Mouse (Mus musculus) T-helper 17 cell (primary cell): ENCODE results near the gene Ctnnd1.

Experiments
- in situ Hi-C, 2 experiments: fragments of 300-600 bp; cut with MboI, MseI; formaldehyde crosslinking; loops; 1 replicate in 1 of 2; 2 replicates in 1 of 2; pipeline ENCODE4 v1.15.1; 2025; ENCODE audit warnings: high pct_unique_total_duplicates in 2 of 2

Ctnnd1 gene

DNA sequence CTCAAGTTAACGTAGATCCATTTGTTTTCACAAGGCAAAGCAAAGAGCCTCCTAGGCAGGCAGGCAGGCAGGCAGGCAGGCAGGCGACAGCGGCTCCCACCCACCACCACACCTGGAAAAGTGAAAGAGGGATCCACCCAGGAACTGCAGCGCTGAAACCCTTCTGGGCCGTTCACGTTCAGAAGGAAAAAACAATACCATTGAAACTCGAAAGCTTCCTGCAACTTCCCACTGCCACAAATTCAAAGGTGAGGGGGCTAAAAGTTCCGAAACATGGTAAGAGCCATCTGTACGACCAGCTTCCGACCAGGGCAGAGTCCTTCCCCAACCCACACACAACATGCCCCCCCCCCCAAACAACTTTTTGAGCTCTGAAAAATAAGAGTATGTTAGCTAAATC lies 891 bp downstream of the Ctnnd1 start:
- in situ Hi-C loops = loop anchor here (5.0 to 25.0 kb wide), 2 partner anchors 192 to 662 kb away; partner anchors contain the start of genes Gm13691 (in 1 of the 2), Gm13694 (in 1 of the 2) and Gm13697 (in 1 of the 2)

- in situ Hi-C loops = loop anchor here in 1 of 2 experiments (25.0 kb wide), 1 partner anchor 661 kb away; the partner anchor contains the start of genes Gm13691, Gm13694 and Gm13697
These were observed 2.2 kb downstream of the Ctnnd1 start for GRCm38 (mm10) chr2:84648369-84648768.

DNA sequence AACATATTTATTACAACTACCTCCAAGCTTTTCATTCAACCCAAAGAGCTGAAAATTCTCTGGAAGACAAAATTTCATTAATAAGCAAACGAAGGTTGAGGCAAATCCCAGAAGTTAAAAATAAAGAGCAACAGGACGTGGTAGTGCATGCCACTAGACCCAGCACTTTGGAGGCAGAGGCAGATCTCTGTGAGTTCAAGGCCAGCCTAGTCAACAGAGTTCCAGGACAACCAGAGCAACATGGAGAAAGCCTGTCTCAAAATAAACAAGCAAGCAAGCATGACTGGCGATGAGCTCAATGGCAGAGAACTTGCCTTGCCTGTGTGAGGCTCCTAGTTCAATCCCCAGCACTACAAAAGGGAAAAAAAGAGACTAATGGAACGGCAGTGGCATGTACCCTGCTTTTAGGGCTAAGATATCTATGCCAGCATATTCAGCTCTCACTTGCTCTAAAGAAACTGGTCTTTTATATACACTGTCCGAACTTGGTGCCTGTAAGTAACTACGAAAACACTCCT lies 3.5 kb downstream of the Ctnnd1 start:
- in situ Hi-C loops = loop anchor here in 1 of 2 experiments (25.0 kb wide), 1 partner anchor 660 kb away; the partner anchor contains the start of genes Gm13691, Gm13694 and Gm13697

DNA sequence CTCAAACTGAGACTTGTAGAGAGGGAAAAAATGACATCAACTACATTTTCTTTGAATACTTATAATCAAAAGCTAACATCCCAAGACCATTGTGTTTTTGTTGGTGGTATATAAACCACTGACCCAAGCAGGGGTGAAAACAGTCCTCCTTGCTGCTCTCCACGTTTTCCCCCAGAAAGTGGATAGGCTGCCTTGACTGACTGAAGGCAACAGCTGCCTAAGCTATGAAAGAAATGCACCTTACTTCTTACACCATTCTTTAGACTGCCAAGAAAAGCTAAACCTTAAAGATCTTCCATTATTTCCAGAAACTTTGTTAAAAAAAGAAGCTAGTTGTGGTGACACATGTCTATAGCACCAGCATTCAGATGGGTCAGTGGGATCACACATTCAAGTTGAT lies 4.4 kb downstream of the Ctnnd1 start:
- in situ Hi-C loops = loop anchor here in 1 of 2 experiments (25.0 kb wide), 1 partner anchor 659 kb away; the partner anchor contains the start of genes Gm13691, Gm13694 and Gm13697

- in situ Hi-C loops = loop anchor here in 1 of 2 experiments (25.0 kb wide), 1 partner anchor 654 kb away; the partner anchor contains the start of genes Gm13691, Gm13694 and Gm13697
These were observed 9.7 kb downstream of the Ctnnd1 start for GRCm38 (mm10) chr2:84640833-84641232.

- in situ Hi-C loops = loop anchor here in 1 of 2 experiments (25.0 kb wide), 1 partner anchor 651 kb away; the partner anchor contains the start of genes Gm13691, Gm13694 and Gm13697
These were observed 11.9 kb downstream of the Ctnnd1 start for GRCm38 (mm10) chr2:84638428-84639220.

- in situ Hi-C loops = loop anchor here in 1 of 2 experiments (25.0 kb wide), 1 partner anchor 650 kb away; the partner anchor contains the start of genes Gm13691, Gm13694 and Gm13697
These were observed 13.0 kb downstream of the Ctnnd1 start for GRCm38 (mm10) chr2:84637452-84638165.

DNA sequence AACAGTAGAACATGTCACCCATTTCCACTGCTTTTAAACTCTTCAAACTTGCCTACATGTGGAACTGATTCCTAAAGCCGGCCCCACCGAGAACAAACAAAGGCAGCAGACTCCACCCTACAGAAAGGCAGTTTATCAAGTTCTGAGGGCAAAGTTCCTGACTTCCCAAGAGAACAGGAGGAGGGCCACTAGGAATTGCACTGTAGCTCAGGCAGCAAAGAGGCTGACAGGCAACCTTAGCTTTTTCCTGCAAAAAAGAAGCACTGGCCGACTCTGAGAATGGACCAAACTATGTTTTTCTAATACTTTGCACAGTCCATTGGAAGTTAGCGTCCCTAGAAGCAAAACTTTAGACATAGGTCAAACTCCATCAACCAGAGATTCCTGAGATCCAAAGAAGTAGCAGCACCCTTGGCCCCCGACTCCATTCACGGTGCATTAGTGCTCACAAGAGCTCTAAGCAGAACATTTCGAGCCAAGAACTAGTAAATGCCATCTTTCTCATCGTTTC lies 14.3 kb downstream of the Ctnnd1 start:
- in situ Hi-C loops = loop anchor here in 1 of 2 experiments (25.0 kb wide), 1 partner anchor 649 kb away; the partner anchor contains the start of genes Gm13691, Gm13694 and Gm13697

- in situ Hi-C loops = loop anchor here in 1 of 2 experiments (25.0 kb wide), 1 partner anchor 648 kb away; the partner anchor contains the start of genes Gm13691, Gm13694 and Gm13697
These were observed 15.0 kb downstream of the Ctnnd1 start for GRCm38 (mm10) chr2:84635611-84636010.

DNA sequence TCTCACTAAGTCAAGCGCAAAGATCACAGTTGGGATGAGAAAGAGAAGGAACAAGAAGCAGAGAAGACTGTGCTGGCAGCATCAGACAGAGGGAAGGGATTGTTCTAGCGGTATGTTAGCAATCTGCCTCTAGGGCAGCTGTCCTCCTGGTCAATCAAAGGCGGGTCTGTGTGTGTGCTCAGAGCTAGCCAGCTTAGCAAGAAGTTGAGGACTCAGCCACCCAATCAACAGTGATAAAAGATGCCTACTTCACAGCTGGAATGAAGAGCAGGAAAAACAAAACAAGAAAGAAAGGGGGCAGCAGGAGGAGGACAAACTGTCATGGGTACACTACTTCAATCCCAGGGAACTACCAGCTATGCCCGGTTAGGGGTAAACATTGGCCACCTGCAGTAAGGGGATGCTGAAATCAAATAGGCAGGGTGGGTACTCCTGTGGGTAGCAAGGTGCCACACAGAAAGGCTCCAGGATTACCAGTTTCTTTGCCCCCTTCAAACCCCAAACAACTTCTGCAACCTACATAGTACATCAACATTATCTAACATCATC lies 15.6 kb downstream of the Ctnnd1 start:
- in situ Hi-C loops = loop anchor here in 1 of 2 experiments (25.0 kb wide), 1 partner anchor 648 kb away; the partner anchor contains the start of genes Gm13691, Gm13694 and Gm13697

DNA sequence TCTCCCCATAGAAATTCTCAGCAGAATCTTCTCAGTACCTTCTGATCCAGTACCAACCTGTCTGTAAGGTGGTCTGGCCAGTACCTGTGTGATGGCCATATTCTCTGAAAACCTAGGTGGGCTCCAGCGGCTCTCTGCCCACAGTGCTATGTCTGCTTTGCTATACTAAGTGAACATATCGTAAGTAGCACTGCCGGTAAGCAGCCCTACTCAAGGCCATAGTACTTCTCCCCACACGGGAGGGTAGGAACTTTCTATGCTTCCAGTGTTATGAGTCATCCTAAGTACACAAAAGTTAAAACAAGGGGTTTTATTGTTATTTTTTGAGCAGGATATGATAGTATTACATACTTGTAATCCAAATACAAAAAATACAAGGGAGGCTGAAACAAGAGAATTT lies 16.6 kb downstream of the Ctnnd1 start:
- in situ Hi-C loops = loop anchor here in 1 of 2 experiments (25.0 kb wide), 1 partner anchor 647 kb away; the partner anchor contains the start of genes Gm13691, Gm13694 and Gm13697

GRCm38 (mm10) chr2:84632999-84633398 lies 17.6 kb downstream of the Ctnnd1 start:
- in situ Hi-C loops = loop anchor here in 1 of 2 experiments (25.0 kb wide), 1 partner anchor 646 kb away; the partner anchor contains the start of genes Gm13691, Gm13694 and Gm13697

DNA sequence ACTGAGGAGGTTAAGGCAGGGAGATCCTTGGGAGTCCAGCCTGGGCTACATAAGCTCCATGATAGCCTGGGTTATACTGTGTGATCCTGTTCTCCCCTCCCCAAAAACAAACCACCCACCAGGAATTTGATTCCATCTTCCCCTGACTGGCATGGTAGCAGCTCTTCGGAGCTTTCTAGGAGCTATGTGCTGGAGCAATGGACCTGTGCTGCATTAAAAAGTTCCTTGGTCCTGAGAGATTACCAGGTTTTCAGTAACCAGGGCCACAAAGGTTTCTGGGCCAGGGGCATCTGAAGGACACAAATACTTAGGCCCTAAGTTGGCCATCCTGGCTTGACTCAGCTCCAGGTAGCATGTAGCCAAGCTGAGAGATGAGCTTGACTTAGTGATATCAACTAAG lies 18.6 kb downstream of the Ctnnd1 start:
- in situ Hi-C loops = loop anchor here in 1 of 2 experiments (25.0 kb wide), 1 partner anchor 645 kb away; the partner anchor contains the start of genes Gm13691, Gm13694 and Gm13697

- in situ Hi-C loops = loop anchor here in 1 of 2 experiments (25.0 kb wide), 1 partner anchor 640 kb away; the partner anchor contains the start of genes Gm13691, Gm13694 and Gm13697
These were observed 23.5 kb downstream of the Ctnnd1 start for GRCm38 (mm10) chr2:84627036-84627435.

- in situ Hi-C loops = loop anchor here in 1 of 2 experiments (25.0 kb wide), 1 partner anchor 639 kb away; the partner anchor contains the start of genes Gm13691, Gm13694 and Gm13697
These were observed 24.1 kb downstream of the Ctnnd1 start for GRCm38 (mm10) chr2:84626366-84626975.

DNA sequence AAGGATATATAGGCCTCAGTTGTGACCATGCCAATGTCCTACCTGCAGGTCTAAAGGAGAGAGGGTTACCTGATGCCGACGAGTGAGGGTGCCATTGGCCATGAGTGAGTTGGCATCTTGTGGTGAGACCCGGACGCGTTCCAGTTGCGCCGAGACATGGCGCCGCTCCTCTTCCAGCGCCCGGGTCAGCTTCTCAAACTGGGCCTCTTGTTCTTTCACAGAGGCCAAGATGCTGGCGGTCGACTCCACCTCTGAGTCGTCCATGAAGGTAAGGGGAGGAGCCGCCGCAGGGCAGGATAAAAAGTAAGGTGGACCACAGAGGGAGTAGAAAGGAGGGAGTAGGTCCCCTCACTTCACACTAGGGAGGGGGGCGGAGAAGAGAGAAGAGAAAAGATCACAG lies 26.4 kb downstream of the Ctnnd1 start:
- in situ Hi-C loops = no loop called here

GRCm38 (mm10) chr2:84623428-84624119 lies 27.0 kb downstream of the Ctnnd1 start:
- in situ Hi-C loops = no loop called here

DNA sequence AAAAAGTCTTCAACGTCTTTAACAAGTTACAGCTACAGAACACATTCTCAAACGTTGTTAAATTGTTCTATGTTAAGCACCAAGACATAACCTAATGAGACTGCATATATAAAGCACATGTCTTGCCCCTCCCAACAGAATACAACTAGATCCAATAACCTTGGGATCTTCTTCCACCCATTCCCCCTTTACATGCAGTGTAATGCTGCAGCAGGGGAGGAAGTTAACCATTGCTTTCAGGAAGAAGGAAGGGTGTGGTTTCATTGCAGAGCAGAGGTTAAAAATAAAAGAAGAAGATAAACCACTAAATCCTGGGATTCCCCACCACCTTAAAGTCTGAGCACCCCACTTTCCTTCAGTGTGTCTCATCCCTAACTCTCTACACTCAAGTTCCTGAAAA lies 27.9 kb downstream of the Ctnnd1 start:
- in situ Hi-C loops = no loop called here
